Comparison of ENCODE assay signal across 1 mouse cellular context in genomic region chr13:100875103-100875502, GRCm38 (mm10).
TF ChIP-seq lines count a peak whose summit lies in the region.

No protein-coding gene starts in this region.

TF ChIP-seq in MEL, 35 proteins besides CTCF, POLR2A, EP300 and RAD21 (continued from another document):
- TF ChIP-seq KAT2A (conservative IDR thresholded peaks at IDR 0.05; ENCODE audit: low read depth, low read length): no peak
